Mouse (Mus musculus) lung, postnatal 0 days (tissue): ENCODE measurements around the gene Kcnip3.

Experiments
- CTCF ChIP-seq: IDR thresholded peaks from 2 replicates; pipeline ENCODE4 v1.5.1; 2016; ENCODE audit warnings: antibody characterized with exemption, mild to moderate bottlenecking
- EP300 ChIP-seq: IDR thresholded peaks from 2 replicates; pipeline ENCODE4 v1.6.1; 2016; ENCODE audit warnings: antibody characterized with exemption, mild to moderate bottlenecking, control low read depth

- TF ChIP-seq CTCF (no peak), EP300 (no peak)
Observed at GRCm38 (mm10) chr2:127519308-127519707, 2.6 kb downstream of the Kcnip3 start.
